In genomic region chr5:67098051-67098732, GRCm38 (mm10) we compare ENCODE assay signal across 19 mouse cellular contexts. TPM values are rescaled to one million over a fixed set of nuclear protein-coding genes. Genes with fewer than 3 reads are reported as not detected.
A peak's percentile ranks its signal among the peaks of the same experiment; 100 is the strongest.
DNase-seq lines count a peak whose midpoint lies in the region; ATAC-seq lines count a peak whose summit lies in the region.
"Had no signal": no experiment of that assay in that cellular context is flagged by ENCODE, and none has a peak within 500 bp of the region (broad histone marks: within the 10 kb centered on the region; RNA-seq: fewer than 3 reads in every experiment).

No protein-coding gene starts in this region.

- H3K9me3 ChIP-seq in hindbrain, embryonic 11.5 days (ENCODE audit: control insufficient read depth, low read length): no peaks in the 10 kb centered on the region
- no peaks in the 10 kb centered on the region for H3K9me3 ChIP-seq in intestine, embryonic 15.5 days
- H3K9me3 ChIP-seq: embryonic facial prominence, embryonic 12.5 days; liver, embryonic 12.5 days; lung, embryonic 15.5 days had no signal

- 0 out of 2 replicates have a peak overlapping the region, but pooled peaks have one; percentile 31 for H3K9ac ChIP-seq in hindbrain, embryonic 11.5 days (ENCODE audit: low read depth, low read length)
- no peak overlapping the region for H3K9ac ChIP-seq in intestine, embryonic 15.5 days
- H3K9ac ChIP-seq: embryonic facial prominence, embryonic 12.5 days; liver, embryonic 12.5 days; lung, embryonic 15.5 days had no signal

- under 1% methylated on average over 23 of the region's 23 CpGs for WGBS in hindbrain, embryonic 11.5 days
- 3% methylated on average over 23 of the region's 23 CpGs for WGBS in intestine, embryonic 15.5 days

- peak; percentile 40 for DNase-seq in embryo, embryonic 11 days
- no peak for DNase-seq in embryo, embryonic 9.5 days (ENCODE audit: extremely low spot score)
- peak; percentile 29 for DNase-seq in Muller cell, postnatal 12 days (ENCODE audit: inconsistent ontology term)
- no peak for DNase-seq in hindbrain, embryonic 11.5 days (ENCODE audit: low spot score)
- DNase-seq in right cerebral cortex, postnatal 14 days: no peak
- no peak for DNase-seq in MN1 (ENCODE audit: low spot score)
- DNase-seq in gastrocnemius, postnatal 36 days: no peak
- DNase-seq: adrenal gland, postnatal 14 days; cerebellum, adult 9-10 months; gastrocnemius, adult 2 months had no signal

- no peak overlapping the region for H3K4me2 ChIP-seq in hindbrain, embryonic 11.5 days (replicated peaks; ENCODE audit: low read depth, low read length)
- no peak overlapping the region for H3K4me2 ChIP-seq in intestine, embryonic 15.5 days (replicated peaks)
- H3K4me2 ChIP-seq: embryonic facial prominence, embryonic 12.5 days; liver, embryonic 12.5 days; lung, embryonic 15.5 days had no signal

- peak overlapping the region; percentile 76 for H3K27ac ChIP-seq in hindbrain, embryonic 11.5 days (ENCODE audit: low read depth, low read length)
- peak overlapping the region; percentile 24; the same call in 1 of the 2 replicates for H3K27ac ChIP-seq in intestine, embryonic 15.5 days
- H3K27ac ChIP-seq: embryonic facial prominence, embryonic 12.5 days; gastrocnemius, adult 2 months; heart, adult 2 months; liver, embryonic 12.5 days; lung, embryonic 15.5 days had no signal

- H3K36me3 ChIP-seq in hindbrain, embryonic 11.5 days (ENCODE audit: control insufficient read depth, insufficient read depth, low read length): no peaks in the 10 kb centered on the region
- H3K36me3 ChIP-seq in intestine, embryonic 15.5 days: no peaks in the 10 kb centered on the region
- H3K36me3 ChIP-seq: embryonic facial prominence, embryonic 12.5 days; liver, embryonic 12.5 days; lung, embryonic 15.5 days had no signal

- peaks cover 11% of the 10 kb centered on the region for H3K4me1 ChIP-seq in hindbrain, embryonic 11.5 days (replicated peaks; ENCODE audit: control insufficient read depth, insufficient read depth, low read length)
- peaks cover 6% of the 10 kb centered on the region for H3K4me1 ChIP-seq in intestine, embryonic 15.5 days (replicated peaks)

- H3K27me3 ChIP-seq in hindbrain, embryonic 11.5 days (ENCODE audit: control insufficient read depth, insufficient read depth, low read length): peaks cover 85% of the 10 kb centered on the region
- H3K27me3 ChIP-seq in intestine, embryonic 15.5 days (replicated peaks): peaks cover 87% of the 10 kb centered on the region
- H3K27me3 ChIP-seq: CH12.LX had no signal

- peak overlapping the region; percentile 28 for H3K4me3 ChIP-seq in hindbrain, embryonic 11.5 days (ENCODE audit: low read depth, low read length)
- peak overlapping the region; percentile 18 for H3K4me3 ChIP-seq in intestine, embryonic 15.5 days (replicated peaks)
- H3K4me3 ChIP-seq: embryonic facial prominence, embryonic 12.5 days; gastrocnemius, adult 2 months; heart, adult 2 months; liver, embryonic 12.5 days; lung, embryonic 15.5 days had no signal

- no peak for ATAC-seq in hindbrain, embryonic 11.5 days (ENCODE audit: low FRiP score)
- ATAC-seq in intestine, embryonic 15.5 days: no peak
- ATAC-seq: liver, embryonic 12.5 days had no signal

- intact Hi-C loops in gastrocnemius, postnatal 36 days (cut with DNase I): loop anchor here (10.0 kb wide), 1 partner anchor 507 kb away; the partner anchor contains the start of gene Shisa3

RNA-seq across cellular contexts. Expression of gene Phox2b, which starts 0.9 kb away (rescaled TPM):
- 41.8 and 42.3 TPM in 2 replicates for polyA plus RNA-seq in hindbrain, embryonic 11.5 days (2014; fragmentation: Nextera tagmentation; extraction: Ambion mirVana)
- 24.1 and 27.7 TPM in 2 replicates for polyA plus RNA-seq in intestine, embryonic 15.5 days (2015; fragmentation: Nextera tagmentation; extraction: Ambion mirVana)
- not detected for total RNA-seq in gastrocnemius, postnatal 36 days (2021)
- total RNA-seq: CH12.LX; gastrocnemius, adult 2 months; heart, adult 2 months; left cerebral cortex, adult 8-10 months; megakaryocyte, adult 5-6 weeks had no signal
- polyA plus RNA-seq: thymus, postnatal 0 days had no signal

Comparison
In these comparisons a context has a peak if more than half of its experiments do, and no peak if none do; other contexts are left out.
1. DNase-seq: peak in embryo, embryonic 11 days (single experiment) and Muller cell, postnatal 12 days (single experiment); none in embryo, embryonic 9.5 days (single experiment), hindbrain, embryonic 11.5 days (single experiment), right cerebral cortex, postnatal 14 days (single experiment), MN1 (single experiment) and gastrocnemius, postnatal 36 days (0 of 2).